Mouse (Mus musculus): ENCODE measurements around the gene Spef1. TPM values are rescaled to one million over a fixed set of nuclear protein-coding genes. Genes with fewer than 3 reads are reported as not detected.
A peak's percentile ranks its signal among the peaks of the same experiment; 100 is the strongest.

The Spef1 gene
- polyA plus RNA-seq, 1 experiment from 2014 or later = 11.2 TPM

DNA sequence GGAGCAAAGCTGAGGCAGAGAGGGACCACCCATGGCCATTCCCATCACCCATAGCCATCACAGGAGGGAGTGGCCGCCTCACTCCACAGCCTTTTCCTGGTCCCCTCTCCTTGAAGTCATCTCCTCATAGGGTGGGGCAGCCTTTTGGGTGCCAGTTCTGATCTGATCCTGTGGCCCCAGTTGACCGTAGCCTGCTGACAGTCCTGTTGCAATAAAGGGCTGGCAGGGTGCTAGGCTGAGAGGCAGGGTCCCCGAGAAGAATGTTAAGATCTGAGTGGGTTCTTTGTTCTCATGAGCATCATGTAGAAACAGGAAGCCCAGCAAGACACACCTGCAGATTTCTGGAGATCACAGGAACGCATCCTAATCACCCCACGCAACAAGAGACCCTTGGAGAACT lies 58.9 kb downstream of the Spef1 start:
- WGBS = 88% methylated on average over 5 of the region's 5 CpGs
- ATAC-seq = no peak
- Histone ChIP-seq H3K9ac (ENCODE audit: low read depth, low read length) (no peak overlapping the region), H3K36me3 (ENCODE audit: control insufficient read depth, insufficient read depth, low read length) (no peaks in the 10 kb centered on the region), H3K4me3 (ENCODE audit: low read depth, low read length) (no peak overlapping the region), H3K4me1 (ENCODE audit: control insufficient read depth, insufficient read depth, low read length) (peaks cover 6% of the 10 kb centered on the region), H3K27ac (ENCODE audit: low read length) (no peak overlapping the region), H3K9me3 (replicated peaks; ENCODE audit: control insufficient read depth, low read length, poor library complexity, severe bottlenecking) (no peaks in the 10 kb centered on the region), H3K4me2 (ENCODE audit: low read length) (peak overlapping the region; percentile 71; the same call in 1 of the 2 replicates), H3K27me3 (ENCODE audit: control insufficient read depth, insufficient read depth, low read depth, low read length) (no peaks in the 10 kb centered on the region)

DNA sequence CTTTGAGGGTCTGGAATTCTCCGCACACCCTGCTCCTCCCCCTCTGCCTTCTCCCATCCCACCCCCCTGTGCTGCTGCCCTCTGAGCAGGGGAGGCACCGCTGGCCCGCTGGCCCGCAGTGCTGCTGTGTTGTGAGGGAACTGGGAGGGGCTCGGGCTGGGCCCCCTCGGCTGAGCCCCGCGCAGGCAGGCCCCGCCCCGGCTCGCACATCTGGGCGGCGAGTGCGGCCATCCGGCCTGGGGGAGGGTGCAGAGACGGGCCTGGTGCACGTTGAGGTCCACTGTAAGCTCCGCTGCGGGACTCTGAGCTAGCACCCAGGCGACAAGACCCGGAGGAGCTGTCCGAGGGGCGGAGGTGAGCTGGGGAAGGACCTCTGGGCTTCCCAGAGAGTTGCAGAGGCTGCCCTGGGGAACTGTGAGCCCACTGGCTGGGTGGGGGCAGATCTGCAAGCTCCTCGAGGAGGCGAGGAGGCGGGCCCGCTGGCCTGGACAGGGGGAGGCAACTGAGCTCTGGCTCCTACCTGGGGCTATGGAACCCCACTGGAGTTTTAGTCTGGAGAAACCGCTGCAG lies 59.8 kb downstream of the Spef1 start, which contains the start of gene Hspa12b:
Gene Hspa12b, plus strand, starts transcription at position 120 of the 570 bp plus-strand sequence.
- WGBS = 2% methylated on average over 27 of the region's 28 CpGs
- ATAC-seq = peak; percentile 73; the same call in 1 of the 2 replicates
- H3K9ac ChIP-seq (ENCODE audit: low read depth, low read length) = peak within 1 kb of the TSS; percentile 67
- peaks cover 6% of the 10 kb centered on the region for H3K4me1 ChIP-seq (ENCODE audit: control insufficient read depth, insufficient read depth, low read length)
- H3K27ac ChIP-seq (ENCODE audit: low read length) = no peak within 1 kb of the TSS
- H3K4me3 ChIP-seq (ENCODE audit: low read depth, low read length) = peak within 1 kb of the TSS; percentile 39
- no peaks in the 10 kb centered on the region for H3K9me3 ChIP-seq (replicated peaks; ENCODE audit: control insufficient read depth, low read length, poor library complexity, severe bottlenecking)
- H3K36me3 ChIP-seq (ENCODE audit: control insufficient read depth, insufficient read depth, low read length) = no peaks in the 10 kb centered on the region
- no peaks in the 10 kb centered on the region for H3K27me3 ChIP-seq (ENCODE audit: control insufficient read depth, insufficient read depth, low read depth, low read length)
- H3K4me2 ChIP-seq (ENCODE audit: low read length) = peak within 1 kb of the TSS; percentile 71

DNA sequence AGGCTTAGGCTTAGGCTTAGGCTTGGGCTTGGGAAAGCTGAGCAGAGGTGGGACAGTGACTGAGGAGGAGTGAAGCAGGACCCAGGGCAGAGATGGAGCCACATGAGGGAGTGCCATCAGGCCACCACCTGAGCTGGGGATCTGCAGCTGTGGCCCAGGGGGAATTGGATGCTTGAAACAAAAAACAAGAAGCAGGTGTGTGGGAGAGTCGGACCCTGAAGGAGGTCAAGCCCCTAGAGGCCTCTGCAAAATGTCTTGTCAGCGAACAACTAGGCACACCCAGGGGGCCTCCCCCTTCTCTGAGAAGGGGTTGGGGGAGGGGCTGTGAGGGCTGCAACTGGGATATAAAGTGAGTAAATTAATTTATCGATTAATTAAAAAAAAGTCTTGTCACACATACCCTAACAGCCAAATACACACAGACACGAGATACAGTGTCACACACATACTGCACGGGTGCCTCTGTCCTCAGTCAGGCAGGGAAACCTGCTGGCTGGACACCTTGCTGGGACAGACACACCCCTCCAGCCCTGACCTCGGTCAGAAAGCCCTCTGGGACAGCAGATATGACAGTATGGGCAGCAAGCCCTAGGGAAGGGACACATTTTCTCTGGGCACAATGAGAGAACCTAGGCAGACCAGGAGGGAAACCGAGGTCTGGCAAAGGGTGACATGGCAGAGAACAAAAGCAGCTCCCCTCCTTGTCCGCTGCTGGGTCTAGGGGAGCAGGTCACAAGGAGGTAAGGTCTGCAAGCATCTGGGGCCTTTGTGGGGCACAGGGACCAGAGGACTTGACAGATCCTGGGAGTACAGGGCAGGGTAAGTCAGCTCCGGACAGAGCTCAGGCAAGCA lies 60.9 kb downstream of the Spef1 start:
- no peak overlapping the region for H3K4me2 ChIP-seq (ENCODE audit: low read length)
- no peaks in the 10 kb centered on the region for H3K9me3 ChIP-seq (replicated peaks; ENCODE audit: control insufficient read depth, low read length, poor library complexity, severe bottlenecking)
- no peak for ATAC-seq

DNA sequence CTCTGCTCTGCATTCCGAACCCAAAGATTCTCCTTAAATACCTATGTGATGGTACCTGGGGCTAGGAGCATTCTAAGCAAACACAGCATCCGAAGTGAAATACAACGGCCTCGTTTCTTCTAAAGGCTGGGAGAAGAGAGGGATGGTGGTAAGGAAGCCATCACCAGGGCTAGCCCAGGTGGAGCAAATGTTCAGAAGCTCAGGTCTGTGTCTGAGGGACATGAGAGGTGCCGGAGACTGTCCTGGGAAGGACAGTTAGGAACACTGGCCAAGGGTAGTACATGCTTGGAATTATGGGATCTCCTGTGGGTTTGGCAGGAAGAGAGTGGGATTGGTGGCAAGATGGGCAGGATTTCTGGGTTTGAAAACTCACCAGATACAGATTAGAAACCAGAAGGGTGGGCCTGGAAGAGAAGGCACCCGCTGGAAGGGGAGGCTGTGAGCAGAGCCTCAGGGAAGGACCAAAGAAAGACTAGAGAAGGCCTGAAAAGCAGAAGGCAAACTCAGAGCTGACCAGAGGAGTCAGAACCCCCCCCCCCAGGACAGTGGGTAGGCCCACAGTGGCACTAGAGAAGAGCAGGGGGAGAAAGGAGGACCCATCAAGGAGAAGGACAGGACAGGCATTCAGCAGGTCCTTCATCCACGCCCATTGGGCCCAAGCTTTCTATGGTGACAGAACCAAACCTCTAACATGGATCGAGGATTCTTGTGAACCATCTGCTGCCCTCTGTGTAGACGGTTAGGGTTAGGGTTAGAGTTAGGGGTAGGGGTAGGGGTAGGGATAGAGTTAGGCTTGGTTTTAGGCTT lies 61.7 kb downstream of the Spef1 start:
- Histone ChIP-seq H3K9ac (ENCODE audit: low read depth, low read length) (no peak overlapping the region), H3K27ac (ENCODE audit: low read length) (no peak overlapping the region), H3K4me1 (ENCODE audit: control insufficient read depth, insufficient read depth, low read length) (peaks cover 6% of the 10 kb centered on the region), H3K9me3 (replicated peaks; ENCODE audit: control insufficient read depth, low read length, poor library complexity, severe bottlenecking) (no peaks in the 10 kb centered on the region), H3K36me3 (ENCODE audit: control insufficient read depth, insufficient read depth, low read length) (no peaks in the 10 kb centered on the region), H3K4me3 (ENCODE audit: low read depth, low read length) (no peak overlapping the region), H3K4me2 (ENCODE audit: low read length) (no peak overlapping the region), H3K27me3 (ENCODE audit: control insufficient read depth, insufficient read depth, low read depth, low read length) (no peaks in the 10 kb centered on the region)
- no peak for ATAC-seq
- 93% methylated on average over 9 of the region's 9 CpGs for WGBS

More for the DNA sequence above, 60.9 kb downstream of the Spef1 start:
- no peaks in the 10 kb centered on the region for H3K27me3 ChIP-seq (ENCODE audit: control insufficient read depth, insufficient read depth, low read depth, low read length)
- no peak overlapping the region for H3K4me3 ChIP-seq (ENCODE audit: low read depth, low read length)
- no peaks in the 10 kb centered on the region for H3K36me3 ChIP-seq (ENCODE audit: control insufficient read depth, insufficient read depth, low read length)
- H3K4me1 ChIP-seq (ENCODE audit: control insufficient read depth, insufficient read depth, low read length) = peaks cover 6% of the 10 kb centered on the region
- H3K9ac ChIP-seq (ENCODE audit: low read depth, low read length) = no peak overlapping the region
- H3K27ac ChIP-seq (ENCODE audit: low read length) = no peak overlapping the region
- 55% methylated on average over 9 of the region's 9 CpGs for WGBS

DNA sequence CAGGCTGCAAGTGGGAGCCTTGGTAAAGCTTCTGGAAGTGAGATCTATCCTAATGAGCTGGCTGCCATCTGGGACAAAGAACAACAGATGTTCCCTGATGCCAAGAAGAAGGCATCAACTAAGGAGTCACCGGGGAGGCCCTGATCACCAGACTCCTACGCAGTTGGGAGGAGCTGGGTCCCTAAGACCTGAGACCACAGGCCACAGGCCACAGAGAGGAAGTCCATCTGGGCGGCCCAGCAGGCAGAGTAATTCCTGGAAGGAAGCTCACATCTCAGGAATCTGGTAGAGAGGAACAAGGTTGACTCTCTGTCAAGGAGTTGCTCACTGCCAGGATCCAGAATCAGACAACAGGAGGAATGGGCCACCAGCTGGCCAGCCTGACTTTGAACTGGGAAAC lies 62.9 kb downstream of the Spef1 start:
- WGBS = 72% methylated on average over 3 of the region's 3 CpGs

More for the DNA sequence above, 62.9 kb downstream of the Spef1 start:
- ATAC-seq = no peak
- H3K36me3 ChIP-seq (ENCODE audit: control insufficient read depth, insufficient read depth, low read length) = no peaks in the 10 kb centered on the region
- H3K4me1 ChIP-seq (ENCODE audit: control insufficient read depth, insufficient read depth, low read length) = peaks cover 6% of the 10 kb centered on the region
- no peaks in the 10 kb centered on the region for H3K9me3 ChIP-seq (replicated peaks; ENCODE audit: control insufficient read depth, low read length, poor library complexity, severe bottlenecking)
- no peak overlapping the region for H3K9ac ChIP-seq (ENCODE audit: low read depth, low read length)
- H3K4me2 ChIP-seq (ENCODE audit: low read length) = no peak overlapping the region
- no peaks in the 10 kb centered on the region for H3K27me3 ChIP-seq (ENCODE audit: control insufficient read depth, insufficient read depth, low read depth, low read length)
- no peak overlapping the region for H3K27ac ChIP-seq (ENCODE audit: low read length)
- H3K4me3 ChIP-seq (ENCODE audit: low read depth, low read length) = no peak overlapping the region

Other genes with a start within 250 kb of the Spef1 start
- 45.9 and 49.8 TPM in 2 replicates for gene Gfra4, start 144.2 kb downstream of the Spef1 start, polyA plus RNA-seq (2015; fragmentation: Nextera tagmentation; extraction: Ambion mirVana)
- gene Adam33, start 123.5 kb downstream of the Spef1 start, polyA plus RNA-seq (2015; fragmentation: Nextera tagmentation; extraction: Ambion mirVana) = 1.2 and 1.5 TPM in 2 replicates
- gene Siglec1, start 100.5 kb downstream of the Spef1 start, polyA plus RNA-seq (2015; fragmentation: Nextera tagmentation; extraction: Ambion mirVana) = 0.15 and 0.18 TPM in 2 replicates
- gene Hspa12b, start 60.0 kb downstream of the Spef1 start, polyA plus RNA-seq (2015; fragmentation: Nextera tagmentation; extraction: Ambion mirVana) = 4.5 and 5.0 TPM in 2 replicates
- not detected in 2 replicates for gene Gm11037, start 53.8 kb downstream of the Spef1 start, polyA plus RNA-seq (2015; fragmentation: Nextera tagmentation; extraction: Ambion mirVana)
- 74.0 and 74.1 TPM in 2 replicates for gene 1700037H04Rik, start 27.2 kb downstream of the Spef1 start, polyA plus RNA-seq (2015; fragmentation: Nextera tagmentation; extraction: Ambion mirVana)
- 11.1 and 11.7 TPM in 2 replicates for gene Cenpb, start 7.2 kb downstream of the Spef1 start, polyA plus RNA-seq (2015; fragmentation: Nextera tagmentation; extraction: Ambion mirVana)
- 16.2 and 18.5 TPM in 2 replicates for gene Cdc25b, start 333 bp downstream of the Spef1 start, polyA plus RNA-seq (2015; fragmentation: Nextera tagmentation; extraction: Ambion mirVana)
- gene Ap5s1, start 19.8 kb upstream of the Spef1 start, polyA plus RNA-seq (2015; fragmentation: Nextera tagmentation; extraction: Ambion mirVana) = 33.0 and 34.7 TPM in 2 replicates
- 6.7 and 6.9 TPM in 2 replicates for gene Mavs, start 46.8 kb upstream of the Spef1 start, polyA plus RNA-seq (2015; fragmentation: Nextera tagmentation; extraction: Ambion mirVana)
- gene Pank2, start 75.2 kb upstream of the Spef1 start, polyA plus RNA-seq (2015; fragmentation: Nextera tagmentation; extraction: Ambion mirVana) = 20.3 and 22.6 TPM in 2 replicates
- gene Rnf24, start 165.6 kb upstream of the Spef1 start, polyA plus RNA-seq (2015; fragmentation: Nextera tagmentation; extraction: Ambion mirVana) = 20.1 and 21.1 TPM in 2 replicates